Mouse (Mus musculus) heart, embryonic 15.5 days (tissue): ENCODE measurements around the gene Ppm1n. TPM values are rescaled to one million over a fixed set of nuclear protein-coding genes. Genes with fewer than 3 reads are reported as not detected.

ENCODE experiments used
- ATAC-seq: fragments of 200-750 bp; cut with Nextera tagmentation; replicated peaks from 2 replicates; pipeline ENCODE4 v1.8.0; 2017; ENCODE audit warnings: low read depth, moderate TSS enrichment; ENCODE audit not compliant: insufficient number of reproducible peaks, insufficient read depth, low FRiP score
- H3K27ac ChIP-seq: fragments of 300-500 bp; sonication (generic); 2 replicates; pipeline ENCODE4 v1.5.1; 2015; ENCODE audit warnings: mild to moderate bottlenecking, inconsistent platforms
- H3K27me3 ChIP-seq: fragments of 300-500 bp; sonication (generic); 2 replicates; pipeline ENCODE4 v1.6.1; 2015; ENCODE audit warnings: inconsistent platforms
- H3K36me3 ChIP-seq: fragments of 300-500 bp; sonication (generic); 2 replicates; pipeline ENCODE4 v1.6.1; 2015; ENCODE audit warnings: mild to moderate bottlenecking, inconsistent platforms
- H3K4me1 ChIP-seq: fragments of 300-500 bp; sonication (generic); replicated peaks from 2 replicates; pipeline ENCODE4 v1.6.1; 2015; ENCODE audit warnings: inconsistent platforms
- H3K4me2 ChIP-seq: fragments of 300-500 bp; sonication (generic); 2 replicates; pipeline ENCODE4 v1.6.1; 2015; ENCODE audit warnings: inconsistent platforms, mild to moderate bottlenecking, moderate library complexity
- H3K4me3 ChIP-seq: fragments of 300-500 bp; sonication (generic); 2 replicates; pipeline ENCODE4 v1.5.1; 2015; ENCODE audit warnings: mild to moderate bottlenecking, inconsistent platforms
- H3K9ac ChIP-seq: fragments of 300-500 bp; sonication (generic); 2 replicates; pipeline ENCODE4 v1.6.1; 2015; ENCODE audit warnings: mild to moderate bottlenecking, inconsistent platforms
- H3K9me3 ChIP-seq: fragments of 300-500 bp; sonication (generic); replicated peaks from 2 replicates; pipeline ENCODE4 v1.6.1; 2016; ENCODE audit warnings: inconsistent platforms
- WGBS: fragments of 180-500 bp; shearing (Covaris S2); methylation state at CpG from one replicate; pipeline ENCODE4 v1.1.7; 2015; ENCODE audit warnings: mixed read lengths; 5-methylcytosine and 5-hydroxymethylcytosine counted together
- polyA plus RNA-seq: library from polyadenylated mRNA; unstranded; fragments of >200 nt; fragmentation: Nextera tagmentation; extraction: Ambion mirVana; gene quantifications from 2 replicates; pipeline ENCODE4 v1.2.1, GENCODE M21; 2015

The Ppm1n gene
- 0.11 and 0.16 TPM in 2 replicates for polyA plus RNA-seq

DNA sequence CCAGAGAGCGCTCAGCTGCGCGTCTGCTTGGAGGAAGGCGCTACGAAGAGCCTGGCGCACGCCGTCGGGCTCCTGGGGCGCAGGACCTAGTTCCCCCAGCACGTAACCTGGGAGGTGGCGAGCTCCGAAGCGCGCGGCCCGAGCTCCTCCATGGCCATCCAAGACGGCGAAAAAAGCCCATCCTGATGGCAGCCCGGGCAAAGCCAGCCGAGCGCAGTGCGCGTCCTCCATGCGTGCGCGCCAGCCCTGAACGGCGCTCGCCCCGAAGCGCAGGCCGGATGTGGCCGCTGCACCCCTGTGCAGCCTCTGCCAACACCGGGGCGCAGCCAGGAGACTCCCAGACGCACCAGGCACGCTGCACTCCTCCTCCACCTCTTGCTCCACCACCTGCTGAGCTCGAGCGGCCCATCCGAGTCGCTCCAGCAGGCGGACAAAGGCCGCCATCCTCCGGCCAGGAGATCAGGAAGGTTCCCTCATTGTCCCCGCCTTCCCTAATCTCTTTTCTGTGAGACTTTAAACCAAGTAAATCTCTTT, at the start of gene Ppm1n:
Ppm1n (minus strand) TSS at position 484 of the 534 bp plus-strand sequence.
- Histone ChIP-seq H3K4me3 (peak within 1 kb of the TSS; percentile 34), H3K27ac (no peak within 1 kb of the TSS), H3K36me3 (no peaks in the 10 kb centered on the region), H3K4me2 (peak within 1 kb of the TSS; percentile 60), H3K27me3 (peaks cover 64% of the 10 kb centered on the region), H3K9me3 (no peaks in the 10 kb centered on the region), H3K4me1 (peaks cover 20% of the 10 kb centered on the region), H3K9ac (no peak within 1 kb of the TSS)
- WGBS = under 1% methylated on average over 46 of the region's 46 CpGs
- no peak for ATAC-seq

DNA sequence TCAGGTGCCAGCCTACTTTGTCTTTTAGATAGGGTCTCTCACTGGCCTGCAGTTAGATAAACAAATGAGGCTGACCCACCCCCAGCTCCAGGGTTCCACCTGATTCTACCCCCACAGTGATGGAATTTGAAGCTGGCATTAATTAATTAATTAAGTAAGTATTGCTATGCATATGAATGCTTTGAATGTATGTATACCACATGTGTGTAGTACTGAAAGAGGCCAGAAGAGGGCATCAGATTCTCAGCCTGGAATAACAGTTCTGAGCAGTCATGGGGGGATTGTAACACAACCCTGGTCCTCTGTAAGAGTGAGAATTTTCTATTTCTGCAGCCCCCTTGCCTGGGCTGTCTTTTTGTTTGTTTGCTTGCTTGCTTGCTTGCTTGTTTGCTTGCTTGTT, 48.6 kb upstream of the Ppm1n start:
- Histone ChIP-seq H3K9me3 (no peaks in the 10 kb centered on the region), H3K4me1 (peaks cover 28% of the 10 kb centered on the region), H3K4me3 (no peak overlapping the region), H3K9ac (no peak overlapping the region), H3K27ac (no peak overlapping the region), H3K4me2 (no peak overlapping the region), H3K27me3 (no peaks in the 10 kb centered on the region), H3K36me3 (no peaks in the 10 kb centered on the region)
- ATAC-seq = no peak

DNA sequence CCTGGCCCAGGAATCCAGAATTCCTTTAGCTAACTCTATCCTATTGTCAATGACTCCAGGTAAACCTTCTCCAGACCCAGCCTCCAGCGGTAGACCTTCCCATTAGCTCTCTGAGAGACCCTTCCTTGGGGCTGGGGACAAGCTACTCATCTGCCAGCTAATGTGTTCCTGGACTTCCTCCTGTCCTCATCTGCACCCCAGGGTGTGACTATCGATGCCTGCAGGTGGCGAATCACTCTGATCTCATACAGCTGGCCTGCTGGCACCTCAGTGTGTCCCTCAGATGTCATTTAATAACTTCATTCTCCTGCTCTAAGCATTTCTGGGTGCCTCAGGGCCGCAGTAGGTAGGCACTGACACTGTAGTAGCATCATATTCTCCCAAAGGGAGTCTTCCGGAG, 47.9 kb upstream of the Ppm1n start:
- ATAC-seq = no peak
- Histone ChIP-seq H3K27ac (peak overlapping the region; percentile 82), H3K9me3 (no peaks in the 10 kb centered on the region), H3K4me3 (no peak overlapping the region), H3K9ac (peak overlapping the region; percentile 35; the same call in 1 of the 2 replicates), H3K4me1 (peaks cover 28% of the 10 kb centered on the region), H3K36me3 (no peaks in the 10 kb centered on the region), H3K27me3 (no peaks in the 10 kb centered on the region), H3K4me2 (peak overlapping the region; percentile 77)
- WGBS = 67% methylated on average over 5 of the region's 5 CpGs

DNA sequence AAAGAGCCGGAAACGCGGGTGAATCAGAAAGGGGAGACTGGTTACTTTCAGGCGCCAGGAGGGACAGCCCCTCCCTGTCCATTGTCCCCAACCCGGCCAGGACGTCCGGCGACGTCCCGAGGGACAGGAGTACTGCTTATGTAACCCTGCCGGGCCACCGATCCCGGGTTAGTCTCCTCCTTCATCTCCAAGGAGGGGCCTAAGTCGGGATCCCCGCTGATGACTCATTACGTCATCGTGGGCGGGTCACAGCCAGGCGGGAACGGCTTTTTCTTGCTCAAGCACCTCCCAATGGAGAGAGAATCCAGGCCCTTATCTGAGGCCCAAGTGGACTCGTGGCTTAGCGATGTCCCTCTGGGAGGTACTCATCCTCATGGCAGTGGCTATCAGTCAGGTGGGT, 47.3 kb upstream of the Ppm1n start:
- H3K4me2 ChIP-seq = peak overlapping the region; percentile 77
- peaks cover 24% of the 10 kb centered on the region for H3K4me1 ChIP-seq
- H3K9ac ChIP-seq = peak overlapping the region; percentile 36
- no peaks in the 10 kb centered on the region for H3K36me3 ChIP-seq
- H3K27ac ChIP-seq = peak overlapping the region; percentile 82
- no peaks in the 10 kb centered on the region for H3K27me3 ChIP-seq
- ATAC-seq = peak; percentile 78
- H3K9me3 ChIP-seq = no peaks in the 10 kb centered on the region
- H3K4me3 ChIP-seq = peak overlapping the region; percentile 47
- WGBS = under 1% methylated on average over 22 of the region's 22 CpGs

DNA sequence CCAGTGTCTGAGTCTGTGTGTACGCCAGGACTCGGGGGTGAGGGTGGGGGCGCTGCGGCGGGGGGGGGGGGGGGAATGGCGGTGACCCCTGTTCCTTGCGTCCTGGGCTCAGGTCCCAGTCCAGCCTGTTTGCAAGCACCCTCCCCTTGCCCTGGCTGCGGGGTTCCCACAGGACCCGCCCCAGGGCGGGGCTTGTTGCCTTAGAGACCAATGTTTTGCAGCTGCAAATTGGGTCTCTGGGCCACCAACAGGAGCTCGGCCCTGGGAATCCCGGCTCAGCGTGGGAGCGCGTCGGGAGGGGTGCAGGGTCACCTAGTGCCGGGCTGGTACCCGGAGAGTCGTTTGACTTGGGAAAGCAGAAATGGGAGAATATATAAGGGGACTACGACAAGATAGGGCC, 46.5 kb upstream of the Ppm1n start:
- peak; percentile 61 for ATAC-seq
- peak overlapping the region; percentile 36 for H3K9ac ChIP-seq
- peak overlapping the region; percentile 82 for H3K27ac ChIP-seq
- WGBS = 1% methylated on average over 20 of the region's 20 CpGs
- H3K4me2 ChIP-seq = peak overlapping the region; percentile 77
- H3K36me3 ChIP-seq = no peaks in the 10 kb centered on the region
- H3K4me3 ChIP-seq = peak overlapping the region; percentile 47
- peaks cover 24% of the 10 kb centered on the region for H3K4me1 ChIP-seq
- H3K27me3 ChIP-seq = no peaks in the 10 kb centered on the region
- no peaks in the 10 kb centered on the region for H3K9me3 ChIP-seq

DNA sequence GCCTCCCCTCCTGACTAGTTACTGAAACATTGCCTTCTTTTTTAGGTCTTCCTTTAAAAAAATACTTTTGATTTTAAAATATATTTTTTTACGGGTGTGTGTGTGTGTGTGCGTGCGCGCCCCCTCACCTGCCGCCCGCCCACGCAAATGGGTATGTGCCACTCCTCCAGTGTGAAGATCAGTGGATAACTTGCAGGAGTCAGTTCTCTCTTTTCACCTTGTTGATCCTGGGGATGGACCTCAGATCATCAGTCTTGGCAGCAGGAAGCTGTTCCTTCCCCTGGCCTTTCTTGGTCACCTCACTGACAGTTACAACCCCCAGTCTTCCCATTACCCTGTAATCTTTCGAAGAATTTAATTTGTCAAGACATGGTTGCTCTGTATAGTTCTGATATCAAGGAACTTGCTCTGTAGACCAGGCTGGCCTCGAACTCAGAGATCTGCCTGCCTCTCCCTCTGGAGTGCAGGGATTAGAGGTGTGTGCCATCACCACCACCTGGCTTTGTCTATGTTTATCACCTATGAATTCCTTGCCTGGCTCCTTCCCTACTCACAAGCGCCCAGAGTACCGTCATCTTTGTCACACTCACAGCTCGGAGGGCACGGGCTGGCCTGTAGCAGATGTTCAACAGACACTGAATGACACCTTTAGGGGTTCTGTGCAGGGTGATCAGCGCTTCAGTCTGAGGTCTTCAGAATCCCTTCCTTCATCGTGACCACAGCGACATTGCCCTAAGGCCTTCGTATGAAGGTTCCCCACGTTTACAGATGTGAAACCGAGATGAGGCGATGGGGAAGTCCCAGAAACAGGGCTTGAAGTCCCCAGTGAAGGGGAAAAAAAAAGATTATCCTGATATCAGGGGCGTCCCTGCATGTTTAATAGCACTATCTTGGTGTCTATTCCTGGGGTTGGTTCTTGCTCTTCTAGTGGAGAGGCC, 45.7 kb upstream of the Ppm1n start:
- peak overlapping the region; percentile 47; the same call in 1 of the 2 replicates for H3K4me3 ChIP-seq
- peak overlapping the region; percentile 36; the same call in 1 of the 2 replicates for H3K9ac ChIP-seq
- ATAC-seq = no peak
- H3K27ac ChIP-seq = peak overlapping the region; percentile 82; the same call in 1 of the 2 replicates
- H3K27me3 ChIP-seq = no peaks in the 10 kb centered on the region
- no peaks in the 10 kb centered on the region for H3K36me3 ChIP-seq
- peaks cover 28% of the 10 kb centered on the region for H3K4me1 ChIP-seq
- H3K4me2 ChIP-seq = peak overlapping the region; percentile 77
- 65% methylated on average over 21 of the region's 21 CpGs for WGBS
- no peaks in the 10 kb centered on the region for H3K9me3 ChIP-seq

DNA sequence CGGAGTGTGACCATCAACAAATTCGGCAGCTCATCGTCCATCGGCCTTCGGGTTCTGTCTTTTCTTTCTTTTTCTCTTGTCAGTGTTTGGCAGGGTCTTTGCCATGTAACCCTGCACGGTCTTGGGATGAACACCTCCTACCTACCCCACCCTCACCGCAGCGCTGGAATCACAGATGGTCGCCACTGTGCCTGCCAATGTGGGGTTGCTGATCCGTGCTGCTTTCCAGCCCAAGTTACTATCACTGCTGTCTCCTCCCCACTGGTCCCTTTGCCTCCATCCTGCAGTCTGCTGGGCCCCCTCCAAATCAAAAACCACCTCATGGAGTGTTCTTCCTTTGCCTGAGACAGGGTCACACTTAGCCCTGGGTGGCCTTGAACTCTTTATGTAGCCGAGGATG, 44.4 kb upstream of the Ppm1n start:
- Histone ChIP-seq H3K4me3 (no peak overlapping the region), H3K27me3 (no peaks in the 10 kb centered on the region), H3K36me3 (no peaks in the 10 kb centered on the region), H3K4me1 (peaks cover 38% of the 10 kb centered on the region), H3K9ac (no peak overlapping the region), H3K9me3 (no peaks in the 10 kb centered on the region), H3K4me2 (no peak overlapping the region), H3K27ac (no peak overlapping the region)
- 83% methylated on average over 11 of the region's 11 CpGs for WGBS
- ATAC-seq = no peak

DNA sequence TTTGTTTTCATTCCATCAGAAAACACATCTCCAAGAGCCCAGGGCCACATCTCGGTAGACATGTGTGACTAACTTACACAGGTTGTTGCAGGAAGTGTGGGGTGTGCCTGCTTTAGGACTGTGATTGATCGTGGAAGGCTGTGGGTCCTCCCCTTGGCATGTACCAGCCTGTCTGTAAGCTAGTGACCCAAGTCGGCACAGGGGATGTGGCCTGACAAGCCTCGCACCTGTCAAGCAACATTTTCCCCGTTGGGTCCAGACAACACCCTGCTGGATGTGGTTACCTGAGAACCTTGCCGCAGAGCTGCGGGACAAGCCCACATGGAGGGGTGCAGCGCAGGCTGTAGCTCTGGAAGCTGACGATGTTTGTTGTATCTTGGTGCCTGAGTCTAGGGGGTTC, 42.6 kb upstream of the Ppm1n start:
- no peaks in the 10 kb centered on the region for H3K36me3 ChIP-seq
- H3K27ac ChIP-seq = no peak overlapping the region
- 36% methylated on average over 9 of the region's 9 CpGs for WGBS

DNA sequence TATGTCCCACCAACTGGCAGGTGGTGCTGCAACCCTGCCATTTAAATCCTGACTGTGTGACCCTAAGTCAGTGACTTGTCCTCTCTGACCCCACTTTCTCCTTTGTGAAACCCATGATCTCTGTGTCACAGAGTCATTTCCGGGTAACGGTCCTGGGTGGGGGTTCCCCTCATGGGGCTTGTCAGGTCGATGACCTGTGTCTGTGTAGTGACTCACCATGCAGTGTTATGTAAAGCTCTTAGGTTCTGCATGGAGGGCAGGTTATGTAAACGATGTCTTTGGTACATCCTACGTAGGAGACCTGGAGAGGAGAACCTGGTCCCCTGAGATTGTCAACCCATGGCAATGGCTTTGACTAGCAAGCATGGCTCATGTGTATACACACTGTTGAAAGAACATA, 41.6 kb upstream of the Ppm1n start:
- Histone ChIP-seq H3K4me2 (no peak overlapping the region), H3K4me1 (peaks cover 28% of the 10 kb centered on the region), H3K4me3 (no peak overlapping the region), H3K9me3 (no peaks in the 10 kb centered on the region), H3K27ac (no peak overlapping the region), H3K36me3 (no peaks in the 10 kb centered on the region), H3K9ac (no peak overlapping the region), H3K27me3 (no peaks in the 10 kb centered on the region)
- no peak for ATAC-seq
- WGBS = 54% methylated on average over 5 of the region's 5 CpGs

More for the DNA sequence above, 42.6 kb upstream of the Ppm1n start:
- no peak for ATAC-seq
- Histone ChIP-seq H3K4me1 (peaks cover 32% of the 10 kb centered on the region), H3K27me3 (no peaks in the 10 kb centered on the region), H3K9me3 (no peaks in the 10 kb centered on the region), H3K9ac (no peak overlapping the region), H3K4me2 (no peak overlapping the region), H3K4me3 (no peak overlapping the region)

DNA sequence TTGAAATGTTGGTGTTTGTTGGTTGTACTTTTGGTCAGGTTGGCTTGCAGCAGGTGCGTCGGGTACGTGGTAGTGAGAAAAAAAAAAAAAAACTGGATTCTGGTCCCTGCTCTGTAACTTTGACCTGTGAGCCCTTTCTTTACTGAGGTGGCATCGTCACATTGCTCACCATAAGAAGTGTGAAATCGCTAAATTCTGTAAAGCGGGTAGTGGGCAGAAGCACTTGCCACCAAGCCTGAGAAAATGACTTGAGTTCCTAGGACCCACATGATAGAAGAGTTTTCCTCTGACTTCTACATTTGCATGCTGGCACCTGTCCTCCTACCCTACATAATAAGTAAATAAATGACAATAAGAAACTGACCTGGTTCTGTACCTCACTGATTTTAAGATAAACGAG, 40.8 kb upstream of the Ppm1n start:
- ATAC-seq = no peak
- Histone ChIP-seq H3K4me1 (peaks cover 21% of the 10 kb centered on the region), H3K36me3 (no peaks in the 10 kb centered on the region), H3K9ac (no peak overlapping the region), H3K27ac (no peak overlapping the region), H3K4me2 (peak overlapping the region; percentile 88), H3K4me3 (no peak overlapping the region), H3K27me3 (no peaks in the 10 kb centered on the region), H3K9me3 (no peaks in the 10 kb centered on the region)
- WGBS = 42% methylated on average over 7 of the region's 7 CpGs

DNA sequence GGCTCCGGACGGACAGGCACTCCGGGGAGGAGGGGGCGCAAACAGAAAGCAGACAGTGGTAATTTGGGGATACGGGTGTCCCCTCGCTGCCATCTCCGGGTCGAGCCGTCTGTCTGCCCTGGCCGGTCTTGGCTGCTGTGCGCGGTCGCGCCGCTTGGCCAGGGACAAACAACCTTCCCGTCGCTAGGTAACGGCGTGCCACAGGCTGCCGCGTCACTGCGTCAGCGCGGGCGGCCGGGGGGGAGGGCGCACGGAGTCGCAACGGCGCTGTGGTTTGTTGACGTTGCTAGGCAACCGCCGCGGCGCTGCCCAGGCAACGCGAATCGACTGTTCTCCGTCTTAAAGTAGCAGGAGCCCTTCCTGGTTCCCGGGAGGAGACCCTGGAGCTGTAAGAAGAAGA, 40.0 kb upstream of the Ppm1n start:
- no peaks in the 10 kb centered on the region for H3K27me3 ChIP-seq
- H3K27ac ChIP-seq = 0 out of 2 replicates have a peak overlapping the region, but pooled peaks have one; percentile 39
- H3K4me2 ChIP-seq = peak overlapping the region; percentile 88
- ATAC-seq = peak; percentile 90
- under 1% methylated on average over 40 of the region's 41 CpGs for WGBS
- peaks cover 20% of the 10 kb centered on the region for H3K4me1 ChIP-seq
- H3K9ac ChIP-seq = peak overlapping the region; percentile 55
- H3K36me3 ChIP-seq = no peaks in the 10 kb centered on the region
- H3K9me3 ChIP-seq = no peaks in the 10 kb centered on the region
- peak overlapping the region; percentile 52 for H3K4me3 ChIP-seq
